Mouse (Mus musculus) ES-Bruce4 (cell line): ENCODE data around the gene Slc28a1. TPM values are rescaled to one million over a fixed set of nuclear protein-coding genes. Genes with fewer than 3 reads are reported as not detected.

ENCODE experiments used
- H3K27ac ChIP-seq: 2 replicates; pipeline ENCODE4 v1.5.1; 2012; ENCODE audit warnings: low read length, inconsistent platforms; ENCODE audit not compliant: insufficient read depth
- H3K27me3 ChIP-seq: 2 replicates; pipeline ENCODE4 v1.6.1; 2012; ENCODE audit warnings: mild to moderate bottlenecking, low read length, inconsistent platforms; ENCODE audit not compliant: control insufficient read depth, poor library complexity, insufficient read depth, severe bottlenecking
- H3K36me3 ChIP-seq: 2 replicates; pipeline ENCODE4 v1.6.1; 2012; ENCODE audit warnings: inconsistent platforms, mild to moderate bottlenecking, low read length, moderate library complexity; ENCODE audit not compliant: control insufficient read depth, poor library complexity, insufficient read depth, severe bottlenecking
- H3K4me1 ChIP-seq: one replicate; pipeline ENCODE4 v1.8.1; 2011; ENCODE audit warnings: low read length; ENCODE audit not compliant: control insufficient read depth, insufficient read depth
- H3K4me3 ChIP-seq: 2 replicates; pipeline ENCODE4 v1.5.1; 2011; ENCODE audit warnings: low read depth, mild to moderate bottlenecking, low read length
- H3K9ac ChIP-seq: 2 replicates; pipeline ENCODE4 v1.6.1; 2012; ENCODE audit warnings: low read depth, mild to moderate bottlenecking, inconsistent platforms; ENCODE audit not compliant: poor library complexity, severe bottlenecking
- H3K9me3 ChIP-seq: replicated peaks from 2 replicates; pipeline ENCODE4 v1.6.1; 2012; ENCODE audit warnings: mild to moderate bottlenecking, low read length, inconsistent platforms; ENCODE audit not compliant: control insufficient read depth, poor library complexity, insufficient read depth, severe bottlenecking
- CTCF ChIP-seq: IDR thresholded peaks from one replicate; pipeline ENCODE4 v1.8.1; 2011; ENCODE audit warnings: low read depth, low read length
- EP300 ChIP-seq: IDR thresholded peaks from 2 replicates; pipeline ENCODE4 v1.6.1; 2011; ENCODE audit warnings: low read depth, low read length; ENCODE audit not compliant: insufficient read depth
- POLR2A ChIP-seq: IDR thresholded peaks from one replicate; pipeline ENCODE4 v1.8.1; 2011; ENCODE audit warnings: low read length; ENCODE audit not compliant: insufficient read depth
- polyA plus RNA-seq: library from polyadenylated mRNA; stranded (reverse); fragments of >200 nt; gene quantifications from 2 replicates; pipeline ENCODE4 v1.2.4, GENCODE M21; 2011; ENCODE audit warnings: low read depth; ENCODE audit not compliant: missing spikeins, insufficient read depth, insufficient read length

Gene Slc28a1
- polyA plus RNA-seq, 1 experiment, result 4.7 TPM

DNA sequence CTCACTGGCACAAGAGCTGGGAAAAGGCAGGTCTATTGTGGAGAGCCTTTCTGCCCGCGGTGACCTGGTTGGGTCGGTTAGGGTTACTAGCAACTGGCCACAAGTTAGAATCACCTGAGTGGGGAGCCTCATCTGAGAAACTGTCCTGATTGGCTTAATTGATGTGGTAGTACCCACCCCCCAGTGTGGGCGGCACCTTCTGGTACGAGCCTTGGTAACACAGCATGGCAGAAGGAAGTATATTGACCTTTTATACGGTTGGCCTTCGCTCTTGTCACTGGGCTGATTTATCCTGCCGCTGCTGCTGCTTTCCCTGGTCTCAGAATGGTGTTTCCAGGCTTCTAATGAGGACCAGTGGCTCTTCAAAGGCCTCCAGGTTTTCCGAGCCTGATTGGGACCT, 74.6 kb downstream of the Slc28a1 start:
- Histone ChIP-seq H3K27ac (no peak overlapping the region), H3K4me3 (no peak overlapping the region), H3K4me1 (peaks cover 2% of the 10 kb centered on the region), H3K36me3 (no peaks in the 10 kb centered on the region), H3K27me3 (no peaks in the 10 kb centered on the region), H3K9ac (no peak overlapping the region), H3K9me3 (peaks cover 3% of the 10 kb centered on the region; the same call in 1 of the 2 replicates)
- TF ChIP-seq POLR2A (no peak), EP300 (no peak)

DNA sequence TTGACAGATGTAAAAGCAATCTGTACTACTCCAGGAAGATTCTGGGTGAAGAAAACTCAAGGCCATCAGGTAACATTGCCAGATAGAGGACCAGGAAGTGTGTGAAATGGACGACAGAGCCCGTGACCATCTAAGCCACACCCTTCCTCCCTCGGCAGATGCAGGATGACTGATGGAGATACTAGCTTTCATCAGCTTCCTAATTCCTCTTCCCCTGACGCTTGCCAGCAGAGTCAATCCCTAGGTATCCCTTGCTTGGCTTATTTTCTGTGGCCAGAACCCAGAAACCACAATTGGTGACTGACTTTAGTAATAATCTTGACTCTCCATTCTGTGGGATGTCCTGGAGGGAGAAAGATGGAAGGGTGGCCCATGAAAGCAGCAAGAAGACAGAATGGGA, 80.9 kb downstream of the Slc28a1 start:
- Histone ChIP-seq H3K27me3 (no peaks in the 10 kb centered on the region), H3K4me3 (no peak overlapping the region), H3K36me3 (no peaks in the 10 kb centered on the region), H3K27ac (no peak overlapping the region), H3K9ac (no peak overlapping the region), H3K4me1 (no peaks in the 10 kb centered on the region), H3K9me3 (no peaks in the 10 kb centered on the region)
- TF ChIP-seq CTCF (no peak), POLR2A (no peak), EP300 (no peak)

DNA sequence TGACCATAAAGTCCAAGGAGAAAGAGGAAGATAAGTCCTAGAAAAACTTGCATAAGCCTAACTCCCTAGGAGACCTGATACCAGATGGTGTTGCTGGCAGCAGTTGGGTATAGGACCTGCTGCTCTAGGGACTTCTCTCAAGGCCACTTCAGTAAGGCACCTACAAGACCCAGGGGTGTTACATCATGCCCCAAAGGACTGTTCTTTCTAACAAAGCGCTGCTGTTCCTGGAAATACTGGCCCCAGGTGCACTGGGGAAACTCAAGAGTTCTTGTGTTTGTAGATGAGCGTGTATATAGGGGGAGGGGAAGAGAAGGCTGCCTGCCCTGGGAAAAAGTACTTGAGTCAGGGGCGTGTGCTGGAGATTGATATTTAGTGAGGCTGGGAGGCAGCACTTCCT, 82.2 kb downstream of the Slc28a1 start:
- Histone ChIP-seq H3K4me1 (no peaks in the 10 kb centered on the region), H3K27me3 (no peaks in the 10 kb centered on the region), H3K4me3 (no peak overlapping the region), H3K27ac (no peak overlapping the region), H3K9ac (no peak overlapping the region), H3K9me3 (no peaks in the 10 kb centered on the region), H3K36me3 (no peaks in the 10 kb centered on the region)
- TF ChIP-seq POLR2A (no peak), CTCF (no peak)

DNA sequence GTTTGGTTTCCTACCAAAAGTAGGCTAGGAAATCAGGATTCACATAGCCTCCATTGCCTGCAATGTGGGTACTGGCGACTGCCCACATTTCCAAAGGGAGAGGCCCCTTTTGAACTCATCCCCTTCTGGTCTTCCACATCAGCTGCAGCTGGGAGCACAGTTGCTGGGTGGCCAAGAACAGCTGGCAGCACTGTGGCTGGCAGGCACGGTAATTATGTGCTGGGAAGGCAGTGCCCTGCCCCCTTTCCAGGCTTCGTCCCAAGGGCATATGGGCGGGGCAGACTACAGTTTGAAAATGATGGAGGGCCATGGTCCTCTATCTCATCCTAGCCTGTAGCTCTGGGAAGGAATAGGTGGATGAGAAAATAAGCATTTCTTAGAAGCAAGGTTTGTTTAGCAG, 83.9 kb downstream of the Slc28a1 start:
- Histone ChIP-seq H3K4me1 (peaks cover 5% of the 10 kb centered on the region), H3K27ac (no peak overlapping the region), H3K9ac (no peak overlapping the region), H3K9me3 (no peaks in the 10 kb centered on the region), H3K27me3 (no peaks in the 10 kb centered on the region), H3K36me3 (no peaks in the 10 kb centered on the region), H3K4me3 (no peak overlapping the region)
- TF ChIP-seq EP300 (no peak), POLR2A (no peak)

DNA sequence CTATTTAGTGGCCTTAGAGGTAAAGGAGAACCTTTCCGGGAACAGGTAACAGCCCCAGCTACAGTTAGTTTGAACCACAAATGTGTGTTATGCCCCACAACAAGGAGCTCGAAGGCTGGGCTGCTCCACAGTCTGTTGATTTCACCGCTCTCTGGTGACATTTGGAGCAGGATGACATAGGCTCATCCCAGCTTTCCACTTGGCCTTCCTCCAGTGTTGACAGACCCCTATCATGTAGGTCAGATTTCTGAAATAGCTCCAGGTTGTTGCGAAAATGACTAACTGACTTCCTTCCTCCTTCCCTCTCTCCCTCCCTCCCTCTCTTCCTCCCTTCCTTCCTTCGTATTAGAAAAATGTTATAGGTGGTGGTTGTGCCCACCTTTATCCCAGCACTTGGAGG, 84.5 kb downstream of the Slc28a1 start:
- H3K27ac ChIP-seq, result no peak overlapping the region
- H3K4me3 ChIP-seq, result no peak overlapping the region
- no peaks in the 10 kb centered on the region for H3K9me3 ChIP-seq
- no peaks in the 10 kb centered on the region for H3K36me3 ChIP-seq
- H3K9ac ChIP-seq, result no peak overlapping the region
- TF ChIP-seq CTCF (no peak), EP300 (no peak), POLR2A (no peak)
- no peaks in the 10 kb centered on the region for H3K27me3 ChIP-seq
- H3K4me1 ChIP-seq, result peaks cover 7% of the 10 kb centered on the region

DNA sequence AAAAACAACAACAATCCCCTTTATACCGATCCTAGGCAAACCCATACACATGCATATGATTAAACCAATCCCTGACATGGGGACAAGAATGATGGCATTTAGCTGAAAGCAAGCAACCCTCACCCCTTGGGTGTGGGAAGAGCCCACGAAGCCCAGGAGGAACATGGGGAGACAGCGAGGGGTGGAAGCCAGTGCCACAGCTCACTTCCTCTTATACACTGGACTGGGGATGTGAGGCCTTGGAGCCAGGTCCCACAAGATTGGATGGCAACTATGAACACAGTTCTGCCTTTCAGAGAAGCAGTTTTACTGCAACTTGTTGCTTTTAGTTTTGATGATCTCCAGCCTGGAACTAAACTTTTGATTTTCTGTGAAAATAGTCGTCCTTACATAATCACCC, 85.2 kb downstream of the Slc28a1 start:
- no peak for TF ChIP-seq POLR2A
- no peak for TF ChIP-seq EP300
- no peak for TF ChIP-seq CTCF
- Histone ChIP-seq H3K9me3 (no peaks in the 10 kb centered on the region), H3K9ac (no peak overlapping the region), H3K4me3 (no peak overlapping the region), H3K4me1 (peaks cover 7% of the 10 kb centered on the region), H3K27ac (no peak overlapping the region), H3K36me3 (no peaks in the 10 kb centered on the region), H3K27me3 (no peaks in the 10 kb centered on the region)
